Mouse (Mus musculus): ENCODE results near the gene Adgrg6. TPM values are rescaled to one million over a fixed set of nuclear protein-coding genes. Genes with fewer than 3 reads are reported as not detected.

Adgrg6 gene
- polyA plus RNA-seq, 1 experiment from 2014 or later = 5.4 TPM

- Histone ChIP-seq H3K9ac (no peak overlapping the region), H3K36me3 (no peaks in the 10 kb centered on the region), H3K4me2 (replicated peaks) (no peak overlapping the region), H3K27ac (no peak overlapping the region), H3K9me3 (no peaks in the 10 kb centered on the region), H3K27me3 (no peaks in the 10 kb centered on the region), H3K4me3 (no peak overlapping the region), H3K4me1 (no peaks in the 10 kb centered on the region)
- WGBS = 86% methylated on average over 3 of the region's 3 CpGs
- no peak for ATAC-seq (ENCODE audit: insufficient number of reproducible peaks, insufficient read depth, low FRiP score, low TSS enrichment)
Observed at GRCm38 (mm10) chr10:14358271-14358670, 187.2 kb downstream of the Adgrg6 start.

Other genes starting within 250 kb of the Adgrg6 start
- 98.1 and 105 TPM in 2 replicates for gene Vta1, start 159.9 kb upstream of the Adgrg6 start, polyA plus RNA-seq (2016; fragmentation: Nextera tagmentation; extraction: Ambion mirVana)
- 0.46 and 1.1 TPM in 2 replicates for gene Nmbr, start 159.9 kb upstream of the Adgrg6 start, polyA plus RNA-seq (2016; fragmentation: Nextera tagmentation; extraction: Ambion mirVana)
- 0.80 and 1.7 TPM in 2 replicates for gene Gje1, start 172.6 kb upstream of the Adgrg6 start, polyA plus RNA-seq (2016; fragmentation: Nextera tagmentation; extraction: Ambion mirVana)

Measured in embryonic facial prominence, embryonic 12.5 days (tissue).